Mouse (Mus musculus): ENCODE measurements around the gene Ccdc73. TPM values are rescaled to one million over a fixed set of nuclear protein-coding genes. Genes with fewer than 3 reads are reported as not detected.
A peak's percentile ranks its signal among the peaks of the same experiment; 100 is the strongest.

The Ccdc73 gene
- polyA plus RNA-seq, 1 experiment from 2014 or later, result 4.7 TPM

- no peaks in the 10 kb centered on the region for H3K36me3 ChIP-seq (ENCODE audit: control insufficient read depth, insufficient read depth, low read length)
- H3K27me3 ChIP-seq (ENCODE audit: control insufficient read depth, insufficient read depth, low read length), result no peaks in the 10 kb centered on the region
- no peak overlapping the region for H3K4me3 ChIP-seq (ENCODE audit: low read depth, low read length)
- H3K27ac ChIP-seq (ENCODE audit: low read depth, low read length), result no peak overlapping the region
- no peaks in the 10 kb centered on the region for H3K9me3 ChIP-seq (replicated peaks; ENCODE audit: control insufficient read depth, low read length)
- no peak for ATAC-seq (replicated peaks; ENCODE audit: insufficient number of reproducible peaks, low FRiP score, low TSS enrichment)
- H3K9ac ChIP-seq (ENCODE audit: low read depth, low read length), result no peak overlapping the region
- no peak overlapping the region for H3K4me2 ChIP-seq
- 82% methylated on average over 2 of the region's 2 CpGs for WGBS (ENCODE audit: insufficient replicate concordance)
- no peaks in the 10 kb centered on the region for H3K4me1 ChIP-seq (ENCODE audit: control insufficient read depth, insufficient read depth, low read length)
Observed at GRCm38 (mm10) chr2:104899975-104900374, 32.4 kb downstream of the Ccdc73 start.

- H3K27ac ChIP-seq (ENCODE audit: low read depth, low read length), result no peak overlapping the region
- 80% methylated on average over 3 of the region's 3 CpGs for WGBS (ENCODE audit: insufficient replicate concordance)
- no peak for ATAC-seq (replicated peaks; ENCODE audit: insufficient number of reproducible peaks, low FRiP score, low TSS enrichment)
- H3K9me3 ChIP-seq (replicated peaks; ENCODE audit: control insufficient read depth, low read length), result no peaks in the 10 kb centered on the region
- H3K36me3 ChIP-seq (ENCODE audit: control insufficient read depth, insufficient read depth, low read length), result no peaks in the 10 kb centered on the region
- H3K9ac ChIP-seq (ENCODE audit: low read depth, low read length), result no peak overlapping the region
- no peaks in the 10 kb centered on the region for H3K27me3 ChIP-seq (ENCODE audit: control insufficient read depth, insufficient read depth, low read length)
- H3K4me2 ChIP-seq, result no peak overlapping the region
- no peak overlapping the region for H3K4me3 ChIP-seq (ENCODE audit: low read depth, low read length)
- H3K4me1 ChIP-seq (ENCODE audit: control insufficient read depth, insufficient read depth, low read length), result no peaks in the 10 kb centered on the region
Observed at GRCm38 (mm10) chr2:104915709-104916108, 48.1 kb downstream of the Ccdc73 start.

GRCm38 (mm10) chr2:104964492-104964891 lies 96.9 kb downstream of the Ccdc73 start:
- H3K27me3 ChIP-seq (ENCODE audit: control insufficient read depth, insufficient read depth, low read length), result no peaks in the 10 kb centered on the region
- 0 out of 2 replicates have a peak, but pooled peaks have one; percentile 61 for ATAC-seq (replicated peaks; ENCODE audit: insufficient number of reproducible peaks, low FRiP score, low TSS enrichment)
- H3K27ac ChIP-seq (ENCODE audit: low read depth, low read length), result no peak overlapping the region
- H3K9me3 ChIP-seq (replicated peaks; ENCODE audit: control insufficient read depth, low read length), result no peaks in the 10 kb centered on the region
- WGBS (ENCODE audit: insufficient replicate concordance), result 24% methylated on average over 1 of the region's 1 CpGs
- 0 out of 2 replicates have a peak, but pooled peaks cover 2% of the 10 kb centered on the region for H3K4me1 ChIP-seq (ENCODE audit: control insufficient read depth, insufficient read depth, low read length)
- no peak overlapping the region for H3K9ac ChIP-seq (ENCODE audit: low read depth, low read length)
- H3K4me2 ChIP-seq, result no peak overlapping the region
- no peak overlapping the region for H3K4me3 ChIP-seq (ENCODE audit: low read depth, low read length)
- H3K36me3 ChIP-seq (ENCODE audit: control insufficient read depth, insufficient read depth, low read length), result no peaks in the 10 kb centered on the region

GRCm38 (mm10) chr2:104981712-104982111 lies 114.1 kb downstream of the Ccdc73 start:
- Histone ChIP-seq H3K4me2 (no peak overlapping the region), H3K4me1 (ENCODE audit: control insufficient read depth, insufficient read depth, low read length) (no peaks in the 10 kb centered on the region), H3K27me3 (ENCODE audit: control insufficient read depth, insufficient read depth, low read length) (no peaks in the 10 kb centered on the region), H3K9ac (ENCODE audit: low read depth, low read length) (no peak overlapping the region), H3K9me3 (replicated peaks; ENCODE audit: control insufficient read depth, low read length) (no peaks in the 10 kb centered on the region), H3K36me3 (ENCODE audit: control insufficient read depth, insufficient read depth, low read length) (no peaks in the 10 kb centered on the region), H3K27ac (ENCODE audit: low read depth, low read length) (no peak overlapping the region), H3K4me3 (ENCODE audit: low read depth, low read length) (no peak overlapping the region)
- 21% methylated on average over 2 of the region's 2 CpGs for WGBS (ENCODE audit: insufficient replicate concordance)
- ATAC-seq (replicated peaks; ENCODE audit: insufficient number of reproducible peaks, low FRiP score, low TSS enrichment), result no peak; the same call in 1 of the 2 replicates

GRCm38 (mm10) chr2:104985796-104986195 lies 118.2 kb downstream of the Ccdc73 start:
- no peak overlapping the region for H3K9ac ChIP-seq (ENCODE audit: low read depth, low read length)
- WGBS (ENCODE audit: insufficient replicate concordance), result 59% methylated on average over 3 of the region's 3 CpGs

GRCm38 (mm10) chr2:104988974-104989373 lies 121.4 kb downstream of the Ccdc73 start:
- H3K9ac ChIP-seq (ENCODE audit: low read depth, low read length), result no peak overlapping the region
- H3K27ac ChIP-seq (ENCODE audit: low read depth, low read length), result no peak overlapping the region
- H3K9me3 ChIP-seq (replicated peaks; ENCODE audit: control insufficient read depth, low read length), result no peaks in the 10 kb centered on the region
- H3K27me3 ChIP-seq (ENCODE audit: control insufficient read depth, insufficient read depth, low read length), result no peaks in the 10 kb centered on the region
- no peaks in the 10 kb centered on the region for H3K36me3 ChIP-seq (ENCODE audit: control insufficient read depth, insufficient read depth, low read length)
- ATAC-seq (replicated peaks; ENCODE audit: insufficient number of reproducible peaks, low FRiP score, low TSS enrichment), result no peak
- H3K4me1 ChIP-seq (ENCODE audit: control insufficient read depth, insufficient read depth, low read length), result 0 out of 2 replicates have a peak, but pooled peaks cover 3% of the 10 kb centered on the region
- no peak overlapping the region for H3K4me3 ChIP-seq (ENCODE audit: low read depth, low read length)
- 88% methylated on average over 1 of the region's 1 CpGs for WGBS (ENCODE audit: insufficient replicate concordance)
- no peak overlapping the region for H3K4me2 ChIP-seq

More at GRCm38 (mm10) chr2:104985796-104986195, 118.2 kb downstream of the Ccdc73 start:
- no peak for ATAC-seq (replicated peaks; ENCODE audit: insufficient number of reproducible peaks, low FRiP score, low TSS enrichment)
- Histone ChIP-seq H3K4me3 (ENCODE audit: low read depth, low read length) (no peak overlapping the region), H3K4me1 (ENCODE audit: control insufficient read depth, insufficient read depth, low read length) (no peaks in the 10 kb centered on the region), H3K4me2 (no peak overlapping the region), H3K9me3 (replicated peaks; ENCODE audit: control insufficient read depth, low read length) (no peaks in the 10 kb centered on the region), H3K36me3 (ENCODE audit: control insufficient read depth, insufficient read depth, low read length) (no peaks in the 10 kb centered on the region), H3K27me3 (ENCODE audit: control insufficient read depth, insufficient read depth, low read length) (no peaks in the 10 kb centered on the region), H3K27ac (ENCODE audit: low read depth, low read length) (no peak overlapping the region)

- Histone ChIP-seq H3K9me3 (replicated peaks; ENCODE audit: control insufficient read depth, low read length) (no peaks in the 10 kb centered on the region), H3K4me3 (ENCODE audit: low read depth, low read length) (no peak overlapping the region), H3K9ac (ENCODE audit: low read depth, low read length) (no peak overlapping the region), H3K4me1 (ENCODE audit: control insufficient read depth, insufficient read depth, low read length) (0 out of 2 replicates have a peak, but pooled peaks cover 3% of the 10 kb centered on the region), H3K27ac (ENCODE audit: low read depth, low read length) (no peak overlapping the region), H3K4me2 (no peak overlapping the region), H3K27me3 (ENCODE audit: control insufficient read depth, insufficient read depth, low read length) (no peaks in the 10 kb centered on the region), H3K36me3 (ENCODE audit: control insufficient read depth, insufficient read depth, low read length) (no peaks in the 10 kb centered on the region)
- WGBS (ENCODE audit: insufficient replicate concordance), result 69% methylated on average over 2 of the region's 2 CpGs
- ATAC-seq (replicated peaks; ENCODE audit: insufficient number of reproducible peaks, low FRiP score, low TSS enrichment), result no peak
Observed at GRCm38 (mm10) chr2:104994436-104994835, 126.8 kb downstream of the Ccdc73 start.

- H3K27me3 ChIP-seq (ENCODE audit: control insufficient read depth, insufficient read depth, low read length), result no peaks in the 10 kb centered on the region
- no peak for ATAC-seq (replicated peaks; ENCODE audit: insufficient number of reproducible peaks, low FRiP score, low TSS enrichment)
- no peaks in the 10 kb centered on the region for H3K36me3 ChIP-seq (ENCODE audit: control insufficient read depth, insufficient read depth, low read length)
- no peak overlapping the region for H3K9ac ChIP-seq (ENCODE audit: low read depth, low read length)
- H3K4me2 ChIP-seq, result no peak overlapping the region
- H3K9me3 ChIP-seq (replicated peaks; ENCODE audit: control insufficient read depth, low read length), result no peaks in the 10 kb centered on the region
- H3K27ac ChIP-seq (ENCODE audit: low read depth, low read length), result no peak overlapping the region
- 0 out of 2 replicates have a peak, but pooled peaks cover 3% of the 10 kb centered on the region for H3K4me1 ChIP-seq (ENCODE audit: control insufficient read depth, insufficient read depth, low read length)
- WGBS (ENCODE audit: insufficient replicate concordance), result 79% methylated on average over 3 of the region's 3 CpGs
- no peak overlapping the region for H3K4me3 ChIP-seq (ENCODE audit: low read depth, low read length)
Observed at GRCm38 (mm10) chr2:104996201-104996600, 128.6 kb downstream of the Ccdc73 start.

GRCm38 (mm10) chr2:105007236-105007635 lies 139.6 kb downstream of the Ccdc73 start:
- no peaks in the 10 kb centered on the region for H3K27me3 ChIP-seq (ENCODE audit: control insufficient read depth, insufficient read depth, low read length)
- no peaks in the 10 kb centered on the region for H3K4me1 ChIP-seq (ENCODE audit: control insufficient read depth, insufficient read depth, low read length)
- H3K4me2 ChIP-seq, result no peak overlapping the region
- no peaks in the 10 kb centered on the region for H3K9me3 ChIP-seq (replicated peaks; ENCODE audit: control insufficient read depth, low read length)
- no peak for ATAC-seq (replicated peaks; ENCODE audit: insufficient number of reproducible peaks, low FRiP score, low TSS enrichment)
- H3K4me3 ChIP-seq (ENCODE audit: low read depth, low read length), result no peak overlapping the region
- no peak overlapping the region for H3K9ac ChIP-seq (ENCODE audit: low read depth, low read length)
- peaks cover 12% of the 10 kb centered on the region for H3K36me3 ChIP-seq (ENCODE audit: control insufficient read depth, insufficient read depth, low read length)
- H3K27ac ChIP-seq (ENCODE audit: low read depth, low read length), result no peak overlapping the region

Measured in heart, embryonic 11.5 days (tissue).